Mouse (Mus musculus): Measurements from ENCODE around the gene Mpzl1. TPM values are rescaled to one million over a fixed set of nuclear protein-coding genes. Genes with fewer than 3 reads are reported as not detected.

Mpzl1 gene
- polyA plus RNA-seq, 1 experiment from 2014 or later = 157 TPM

DNA sequence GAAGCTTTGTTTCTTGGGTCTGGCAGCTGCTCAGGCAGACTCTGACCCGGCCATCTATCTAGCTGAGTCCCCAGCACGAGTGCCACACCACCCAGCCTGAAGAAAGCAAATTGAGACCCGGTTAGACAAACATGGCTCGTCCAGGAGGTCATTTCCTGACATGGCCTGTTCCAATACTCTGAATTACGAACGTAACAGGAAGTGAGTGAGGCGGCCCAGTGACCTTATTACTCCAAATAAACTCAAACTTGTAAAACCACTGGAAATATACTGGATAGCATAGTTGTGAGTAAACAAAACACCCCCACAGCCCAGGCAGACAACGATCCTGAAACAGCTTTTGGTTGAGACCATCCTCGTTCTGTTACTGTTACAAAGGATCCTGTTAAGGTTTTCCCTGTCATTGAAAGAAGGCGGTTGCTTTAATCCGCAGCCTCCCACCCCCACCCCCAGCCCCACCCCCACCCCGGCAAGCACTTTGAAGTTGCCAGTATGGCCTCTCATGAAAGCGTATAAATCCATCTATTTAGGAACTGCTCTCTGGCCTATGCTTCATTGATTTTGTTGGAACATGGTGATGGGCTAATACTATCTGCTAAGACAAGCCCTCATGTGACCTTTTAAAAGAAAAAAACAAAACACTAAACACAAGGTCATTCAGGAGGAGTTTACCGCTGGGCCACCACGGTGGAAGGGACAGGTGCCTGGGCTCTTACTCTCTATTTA lies 17.0 kb downstream of the Mpzl1 start:
- Histone ChIP-seq H3K4me1 (ENCODE audit: control insufficient read depth, insufficient read depth, low read length) (peaks cover 9% of the 10 kb centered on the region), H3K27me3 (replicated peaks; ENCODE audit: control insufficient read depth, insufficient read depth, low read length) (no peaks in the 10 kb centered on the region), H3K4me2 (ENCODE audit: low read depth, low read length) (0 out of 2 replicates have a peak overlapping the region, but pooled peaks have one; percentile 1), H3K4me3 (ENCODE audit: low read depth, low read length) (no peak overlapping the region), H3K9me3 (ENCODE audit: control insufficient read depth, low read length) (peaks cover 5% of the 10 kb centered on the region), H3K9ac (ENCODE audit: low read depth, low read length) (no peak overlapping the region), H3K36me3 (ENCODE audit: control insufficient read depth, insufficient read depth, low read length) (peaks cover 25% of the 10 kb centered on the region), H3K27ac (replicated peaks; ENCODE audit: low read depth, low read length) (peak overlapping the region; percentile 50; the same call in 1 of the 2 replicates)
- DNase-seq (ENCODE audit: low spot score) = peak; percentile 45
- peak; percentile 30; the same call in 1 of the 2 replicates for ATAC-seq (ENCODE audit: low read depth)
- WGBS = 17% methylated on average over 15 of the region's 15 CpGs

DNA sequence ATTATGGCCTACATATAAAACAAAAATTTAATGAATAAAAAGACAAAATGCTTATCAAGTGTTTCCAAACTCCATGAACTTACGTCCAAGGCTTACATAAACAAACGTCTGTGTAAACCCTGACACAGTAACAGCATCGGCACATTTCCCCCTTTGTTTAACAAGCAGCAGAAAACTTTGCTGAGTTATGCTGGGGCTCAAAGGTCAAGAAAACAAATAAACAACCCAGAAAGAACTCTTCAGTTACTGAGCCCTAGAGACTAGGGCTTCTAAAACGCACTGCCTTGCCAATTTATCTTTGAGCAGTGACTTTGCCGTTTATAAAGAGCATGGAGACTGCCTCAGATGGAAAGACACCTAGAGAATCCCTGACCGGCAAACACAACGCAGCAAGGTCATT lies 17.7 kb downstream of the Mpzl1 start:
- H3K4me2 ChIP-seq (ENCODE audit: low read depth, low read length) = 0 out of 2 replicates have a peak overlapping the region, but pooled peaks have one; percentile 1
- H3K9me3 ChIP-seq (ENCODE audit: control insufficient read depth, low read length) = peaks cover 5% of the 10 kb centered on the region
- 32% methylated on average over 7 of the region's 7 CpGs for WGBS
- ATAC-seq (ENCODE audit: low read depth) (no peak), DNase-seq (ENCODE audit: low spot score) (no peak)
- H3K4me3 ChIP-seq (ENCODE audit: low read depth, low read length) = no peak overlapping the region
- H3K9ac ChIP-seq (ENCODE audit: low read depth, low read length) = no peak overlapping the region
- H3K4me1 ChIP-seq (ENCODE audit: control insufficient read depth, insufficient read depth, low read length) = peaks cover 9% of the 10 kb centered on the region
- H3K27me3 ChIP-seq (replicated peaks; ENCODE audit: control insufficient read depth, insufficient read depth, low read length) = no peaks in the 10 kb centered on the region
- peaks cover 25% of the 10 kb centered on the region for H3K36me3 ChIP-seq (ENCODE audit: control insufficient read depth, insufficient read depth, low read length)
- H3K27ac ChIP-seq (replicated peaks; ENCODE audit: low read depth, low read length) = peak overlapping the region; percentile 50

DNA sequence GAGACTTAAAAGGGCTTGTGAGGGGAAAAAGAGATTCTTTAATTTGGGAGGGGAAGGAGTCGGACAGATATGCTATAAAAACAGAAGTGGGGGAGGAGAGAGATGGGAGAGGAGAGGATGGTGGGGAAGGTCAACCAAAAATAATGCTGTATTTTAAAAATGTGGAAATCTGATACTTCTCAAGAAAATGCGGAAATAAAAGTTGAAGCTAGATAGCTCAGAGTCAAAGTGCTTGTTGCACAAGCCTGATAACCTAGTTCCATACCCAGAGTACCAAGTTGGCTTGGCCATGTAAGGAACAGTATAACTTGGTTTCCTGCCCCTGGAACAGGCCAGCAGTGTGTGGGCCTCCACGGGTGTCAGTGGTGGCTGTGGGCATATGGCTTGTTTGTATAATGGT lies 19.5 kb downstream of the Mpzl1 start:
- peaks cover 22% of the 10 kb centered on the region for H3K4me1 ChIP-seq (ENCODE audit: control insufficient read depth, insufficient read depth, low read length)
- no peak overlapping the region for H3K4me2 ChIP-seq (ENCODE audit: low read depth, low read length)
- H3K36me3 ChIP-seq (ENCODE audit: control insufficient read depth, insufficient read depth, low read length) = peaks cover 25% of the 10 kb centered on the region
- H3K9me3 ChIP-seq (ENCODE audit: control insufficient read depth, low read length) = peaks cover 5% of the 10 kb centered on the region
- no peak for DNase-seq (ENCODE audit: low spot score)
- no peak overlapping the region for H3K9ac ChIP-seq (ENCODE audit: low read depth, low read length)
- no peaks in the 10 kb centered on the region for H3K27me3 ChIP-seq (replicated peaks; ENCODE audit: control insufficient read depth, insufficient read depth, low read length)
- no peak for ATAC-seq (ENCODE audit: low read depth)
- WGBS = 93% methylated on average over 3 of the region's 3 CpGs
- H3K27ac ChIP-seq (replicated peaks; ENCODE audit: low read depth, low read length) = no peak overlapping the region
- no peak overlapping the region for H3K4me3 ChIP-seq (ENCODE audit: low read depth, low read length)

DNA sequence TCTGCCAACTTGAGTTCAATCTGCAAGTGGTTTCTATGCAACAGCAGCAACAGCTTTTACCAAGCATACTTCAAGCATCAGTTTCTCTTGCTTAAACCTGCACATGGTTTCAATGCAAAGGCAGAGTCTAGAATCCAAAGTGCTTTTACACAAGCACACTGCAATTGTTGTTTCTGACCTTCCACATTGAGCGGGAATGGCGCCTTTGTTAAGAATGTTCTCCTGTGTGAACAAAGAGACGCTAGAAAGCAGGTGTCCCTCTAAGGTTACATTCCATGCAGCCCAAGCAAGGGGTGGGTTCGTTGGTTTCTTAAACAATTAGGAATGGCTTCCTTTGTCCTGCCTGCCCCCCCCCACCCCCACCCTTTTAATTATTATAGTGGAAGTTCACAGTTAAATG lies 20.4 kb downstream of the Mpzl1 start:
- ATAC-seq (ENCODE audit: low read depth) = no peak
- WGBS = 80% methylated on average over 4 of the region's 4 CpGs
- H3K4me1 ChIP-seq (ENCODE audit: control insufficient read depth, insufficient read depth, low read length) = peaks cover 26% of the 10 kb centered on the region

DNA sequence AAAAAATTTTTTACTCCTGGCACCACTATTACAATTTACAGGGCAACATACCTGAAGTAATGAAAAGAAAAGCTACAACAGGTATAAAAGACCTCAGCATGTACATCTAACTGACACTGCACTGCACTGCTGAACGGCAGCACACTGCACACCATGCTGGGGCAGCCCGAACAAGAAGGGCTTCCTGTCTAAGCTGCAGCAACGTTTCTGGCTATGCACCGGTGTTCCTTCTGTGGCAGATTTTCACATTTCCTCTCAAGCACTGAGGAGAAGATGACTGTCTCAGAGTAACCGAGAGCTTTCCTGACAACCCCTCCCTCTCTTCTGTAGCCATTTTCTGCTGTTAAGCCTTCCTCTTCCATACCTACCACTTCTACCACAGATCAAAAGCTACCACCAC lies 21.6 kb downstream of the Mpzl1 start:
- H3K36me3 ChIP-seq (ENCODE audit: control insufficient read depth, insufficient read depth, low read length) = peaks cover 31% of the 10 kb centered on the region
- no peak overlapping the region for H3K27ac ChIP-seq (replicated peaks; ENCODE audit: low read depth, low read length)
- H3K9me3 ChIP-seq (ENCODE audit: control insufficient read depth, low read length) = peaks cover 5% of the 10 kb centered on the region
- WGBS = 53% methylated on average over 5 of the region's 5 CpGs
- no peaks in the 10 kb centered on the region for H3K27me3 ChIP-seq (replicated peaks; ENCODE audit: control insufficient read depth, insufficient read depth, low read length)
- no peak for DNase-seq (ENCODE audit: low spot score)
- H3K4me2 ChIP-seq (ENCODE audit: low read depth, low read length) = no peak overlapping the region
- H3K4me3 ChIP-seq (ENCODE audit: low read depth, low read length) = no peak overlapping the region
- H3K9ac ChIP-seq (ENCODE audit: low read depth, low read length) = no peak overlapping the region
- peaks cover 26% of the 10 kb centered on the region for H3K4me1 ChIP-seq (ENCODE audit: control insufficient read depth, insufficient read depth, low read length)
- ATAC-seq (ENCODE audit: low read depth) = no peak

More for the DNA sequence above, 20.4 kb downstream of the Mpzl1 start:
- no peak overlapping the region for H3K4me3 ChIP-seq (ENCODE audit: low read depth, low read length)
- peaks cover 25% of the 10 kb centered on the region for H3K36me3 ChIP-seq (ENCODE audit: control insufficient read depth, insufficient read depth, low read length)
- H3K4me2 ChIP-seq (ENCODE audit: low read depth, low read length) = no peak overlapping the region
- H3K27me3 ChIP-seq (replicated peaks; ENCODE audit: control insufficient read depth, insufficient read depth, low read length) = no peaks in the 10 kb centered on the region
- DNase-seq (ENCODE audit: low spot score) = no peak
- H3K27ac ChIP-seq (replicated peaks; ENCODE audit: low read depth, low read length) = no peak overlapping the region
- H3K9me3 ChIP-seq (ENCODE audit: control insufficient read depth, low read length) = peaks cover 5% of the 10 kb centered on the region
- no peak overlapping the region for H3K9ac ChIP-seq (ENCODE audit: low read depth, low read length)

DNA sequence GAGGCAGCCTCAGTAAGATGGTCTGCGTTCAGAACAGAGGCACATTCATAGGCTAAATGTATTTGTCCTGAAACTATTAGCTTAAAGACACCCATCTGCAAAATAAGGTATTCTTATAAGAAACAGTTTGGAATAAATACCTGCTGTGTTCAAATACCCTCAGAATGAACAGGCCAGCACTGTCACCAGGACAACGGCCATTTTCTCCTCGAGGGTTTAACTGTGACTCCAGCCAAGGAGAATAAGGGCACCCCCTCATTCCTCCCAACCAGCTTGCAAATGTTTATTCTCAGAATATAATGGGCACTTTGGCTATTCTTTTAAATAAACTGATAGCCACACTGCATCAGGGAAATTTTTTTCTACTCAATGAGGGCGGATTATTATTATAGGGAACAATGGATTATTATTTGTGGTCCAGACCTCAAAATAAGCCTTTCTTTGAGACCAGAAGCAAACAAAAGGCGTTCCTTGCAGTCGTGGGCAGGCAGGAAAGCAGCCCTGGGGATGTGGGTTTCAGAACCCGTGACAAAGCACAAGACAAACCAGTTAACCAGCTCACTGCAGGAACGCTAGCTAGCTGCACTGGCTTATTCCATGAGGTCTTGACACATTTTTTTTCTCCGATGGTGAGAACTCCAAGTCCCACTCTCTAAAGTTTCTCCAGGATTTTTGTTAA lies 23.9 kb downstream of the Mpzl1 start:
- H3K4me3 ChIP-seq (ENCODE audit: low read depth, low read length) = no peak overlapping the region
- H3K4me1 ChIP-seq (ENCODE audit: control insufficient read depth, insufficient read depth, low read length) = peaks cover 16% of the 10 kb centered on the region
- peak overlapping the region; percentile 39; the same call in 1 of the 2 replicates for H3K27ac ChIP-seq (replicated peaks; ENCODE audit: low read depth, low read length)
- H3K27me3 ChIP-seq (replicated peaks; ENCODE audit: control insufficient read depth, insufficient read depth, low read length) = no peaks in the 10 kb centered on the region
- no peak overlapping the region for H3K4me2 ChIP-seq (ENCODE audit: low read depth, low read length)
- 37% methylated on average over 9 of the region's 9 CpGs for WGBS
- peaks cover 43% of the 10 kb centered on the region for H3K36me3 ChIP-seq (ENCODE audit: control insufficient read depth, insufficient read depth, low read length)
- H3K9ac ChIP-seq (ENCODE audit: low read depth, low read length) = peak overlapping the region; percentile 8; the same call in 1 of the 2 replicates
- peak; percentile 53 for DNase-seq (ENCODE audit: low spot score)
- no peak; the same call in 1 of the 2 replicates for ATAC-seq (ENCODE audit: low read depth)
- peaks cover 3% of the 10 kb centered on the region for H3K9me3 ChIP-seq (ENCODE audit: control insufficient read depth, low read length)

DNA sequence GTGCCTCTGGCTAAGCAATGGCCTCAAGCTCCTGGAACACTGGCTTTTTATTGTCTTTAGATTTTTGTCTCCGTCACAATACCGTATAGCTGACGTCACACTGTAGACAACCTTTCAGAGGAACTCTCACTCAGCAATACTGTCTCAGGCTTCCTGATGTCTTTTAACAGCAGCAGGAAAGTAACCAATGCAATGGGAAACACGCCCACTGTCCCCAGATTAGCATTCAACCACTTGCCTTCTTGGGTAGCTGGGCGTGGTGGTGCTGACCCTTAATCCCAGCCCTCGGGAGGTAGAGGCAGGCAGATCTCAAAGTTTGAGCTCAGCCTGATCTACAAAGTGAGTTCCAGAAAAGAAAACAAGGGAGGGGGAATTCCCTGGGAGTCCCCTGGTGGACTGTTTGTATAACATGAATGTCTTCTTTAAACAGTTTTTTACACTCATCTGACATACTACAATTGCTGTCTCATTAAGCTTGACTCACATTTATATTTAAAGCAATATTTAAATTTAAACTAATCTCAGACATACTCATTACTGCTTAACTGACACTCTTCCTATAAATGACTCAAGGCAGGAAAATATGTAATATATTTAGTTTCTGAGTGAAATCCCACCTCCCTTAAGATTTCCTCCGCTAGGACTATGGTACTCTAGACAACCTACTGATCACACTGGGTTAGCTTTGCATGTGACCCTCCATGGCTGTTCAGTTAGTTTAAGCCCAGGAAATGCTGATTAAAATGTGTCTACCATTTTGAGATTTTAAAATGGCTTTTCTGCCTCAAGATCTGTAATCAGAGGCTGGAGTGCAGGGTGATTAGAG lies 24.6 kb downstream of the Mpzl1 start:
- no peaks in the 10 kb centered on the region for H3K9me3 ChIP-seq (ENCODE audit: control insufficient read depth, low read length)
- no peak for ATAC-seq (ENCODE audit: low read depth)
- no peak overlapping the region for H3K4me2 ChIP-seq (ENCODE audit: low read depth, low read length)
- H3K9ac ChIP-seq (ENCODE audit: low read depth, low read length) = no peak overlapping the region
- H3K27me3 ChIP-seq (replicated peaks; ENCODE audit: control insufficient read depth, insufficient read depth, low read length) = no peaks in the 10 kb centered on the region
- DNase-seq (ENCODE audit: low spot score) = no peak
- 47% methylated on average over 7 of the region's 7 CpGs for WGBS
- peaks cover 43% of the 10 kb centered on the region for H3K36me3 ChIP-seq (ENCODE audit: control insufficient read depth, insufficient read depth, low read length)
- no peak overlapping the region; the same call in none of the 2 replicates for H3K27ac ChIP-seq (replicated peaks; ENCODE audit: low read depth, low read length)
- H3K4me1 ChIP-seq (ENCODE audit: control insufficient read depth, insufficient read depth, low read length) = peaks cover 16% of the 10 kb centered on the region
- no peak overlapping the region for H3K4me3 ChIP-seq (ENCODE audit: low read depth, low read length)

DNA sequence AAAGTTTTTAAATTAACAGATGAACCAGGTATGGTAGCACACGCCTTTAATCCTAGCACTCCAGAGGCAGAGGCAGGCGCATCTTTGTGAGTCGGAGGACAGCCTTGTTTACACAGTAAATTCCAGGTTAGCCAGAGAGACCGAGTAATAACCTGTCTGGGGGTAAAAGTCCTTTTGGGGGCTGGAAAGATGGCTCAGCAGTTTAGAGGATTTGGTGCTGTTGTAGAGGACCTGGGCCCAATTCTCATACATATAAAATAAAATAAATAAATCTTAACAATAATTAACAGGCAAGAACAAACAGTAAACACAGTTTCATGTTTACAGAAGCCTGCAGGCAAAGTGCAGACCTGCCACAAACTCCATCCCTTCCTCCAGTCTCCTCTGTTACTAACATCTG lies 25.4 kb downstream of the Mpzl1 start:
- WGBS = 79% methylated on average over 4 of the region's 4 CpGs
- Histone ChIP-seq H3K4me2 (ENCODE audit: low read depth, low read length) (no peak overlapping the region), H3K36me3 (ENCODE audit: control insufficient read depth, insufficient read depth, low read length) (peaks cover 43% of the 10 kb centered on the region), H3K9me3 (ENCODE audit: control insufficient read depth, low read length) (no peaks in the 10 kb centered on the region), H3K27ac (replicated peaks; ENCODE audit: low read depth, low read length) (no peak overlapping the region), H3K4me3 (ENCODE audit: low read depth, low read length) (no peak overlapping the region), H3K9ac (ENCODE audit: low read depth, low read length) (no peak overlapping the region), H3K27me3 (replicated peaks; ENCODE audit: control insufficient read depth, insufficient read depth, low read length) (no peaks in the 10 kb centered on the region), H3K4me1 (ENCODE audit: control insufficient read depth, insufficient read depth, low read length) (peaks cover 16% of the 10 kb centered on the region)
- no peak for DNase-seq (ENCODE audit: low spot score)
- ATAC-seq (ENCODE audit: low read depth) = no peak

Data from embryonic facial prominence, embryonic 14.5 days (tissue).